Mouse (Mus musculus) embryo, embryonic 10 days (tissue): Measurements from ENCODE around the gene Naxd.

Experiments used
- DNase-seq: peaks from one replicate; pipeline ENCODE4 v3.0.0-alpha.2; 2015; ENCODE audit warnings: low spot score

Gene Naxd

DNA sequence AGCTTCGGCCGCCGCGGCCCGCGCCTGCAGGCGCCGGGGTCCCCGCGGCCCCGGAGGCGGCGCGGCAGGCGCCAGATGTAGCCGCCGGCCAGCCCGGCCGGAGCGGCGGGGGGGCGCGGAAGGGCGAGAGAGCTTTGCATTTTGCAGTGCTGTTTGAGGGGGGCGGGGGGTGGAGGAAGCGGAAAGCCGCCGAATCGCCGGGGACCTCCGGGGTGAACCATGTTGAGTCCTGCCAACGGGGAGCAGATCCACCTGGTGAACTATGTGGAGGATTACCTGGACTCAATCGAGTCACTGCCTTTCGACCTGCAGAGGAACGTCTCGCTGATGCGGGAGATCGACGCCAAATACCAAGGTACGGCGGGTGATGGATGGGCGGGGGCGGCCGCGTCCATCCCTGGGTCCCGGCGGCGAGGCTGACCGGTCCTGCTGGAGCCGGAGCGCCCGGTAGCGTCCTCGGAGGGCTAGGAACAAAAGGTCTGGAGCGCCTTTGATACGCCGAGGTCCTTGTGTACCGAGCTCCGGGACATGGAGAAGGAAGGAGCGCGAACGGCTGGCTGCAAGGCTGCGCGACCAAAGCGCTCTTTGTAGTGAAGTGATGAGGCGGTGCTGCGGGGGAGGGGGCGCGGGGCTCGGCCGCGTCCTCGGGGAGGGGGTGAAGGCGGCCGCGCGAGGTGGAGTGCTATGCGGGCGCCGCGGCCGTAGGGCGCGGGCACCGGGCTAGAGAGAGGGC lies 59.6 kb downstream of the Naxd start:
- DNase-seq: peak; percentile 56

- peak; percentile 37 for DNase-seq
Observed at GRCm38 (mm10) chr8:11557424-11557767, 60.1 kb downstream of the Naxd start.

DNA sequence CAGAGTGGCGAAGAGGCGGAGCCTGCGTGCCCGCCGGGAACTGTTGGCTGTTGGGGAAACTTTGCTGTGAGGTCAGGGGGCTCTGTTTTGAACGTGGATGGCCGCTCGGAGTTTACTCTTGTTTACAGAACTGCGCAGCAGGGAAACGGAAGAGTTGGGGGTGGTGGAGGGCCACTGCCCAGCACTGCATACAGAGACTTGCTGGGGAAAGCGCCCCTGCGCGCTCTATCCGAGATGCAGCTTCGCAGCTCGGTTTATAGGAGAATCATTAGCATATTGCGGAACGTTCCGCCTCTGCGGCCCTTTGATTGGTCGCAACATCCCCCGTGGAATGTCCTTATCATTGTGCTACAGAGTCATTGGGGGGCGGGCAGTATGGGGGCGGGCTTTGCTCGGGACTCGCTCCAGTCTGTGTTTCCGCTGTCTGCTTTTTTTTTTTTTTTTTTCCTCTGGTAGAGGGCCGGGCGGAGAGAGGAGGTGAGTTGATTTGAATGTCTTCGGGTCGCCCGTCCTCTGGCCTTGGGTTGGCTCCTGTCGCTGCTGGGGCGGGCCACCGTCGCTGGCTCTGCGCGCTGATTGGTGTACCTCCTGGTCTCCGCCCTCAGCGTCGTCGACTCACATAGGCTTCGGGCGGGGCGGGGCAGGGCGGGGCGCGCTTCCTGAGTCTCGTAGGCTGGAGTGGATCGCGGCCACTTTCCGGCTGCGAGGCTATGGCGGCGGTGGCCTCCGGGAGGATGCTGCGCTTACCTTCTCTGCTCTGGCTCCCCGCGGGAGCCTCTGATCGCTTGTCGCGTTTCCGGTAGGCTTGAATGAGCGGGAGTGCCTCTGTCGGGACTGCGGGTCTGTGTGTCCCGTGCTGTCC lies 60.7 kb downstream of the Naxd start:
- peak; percentile 98 for DNase-seq

DNA sequence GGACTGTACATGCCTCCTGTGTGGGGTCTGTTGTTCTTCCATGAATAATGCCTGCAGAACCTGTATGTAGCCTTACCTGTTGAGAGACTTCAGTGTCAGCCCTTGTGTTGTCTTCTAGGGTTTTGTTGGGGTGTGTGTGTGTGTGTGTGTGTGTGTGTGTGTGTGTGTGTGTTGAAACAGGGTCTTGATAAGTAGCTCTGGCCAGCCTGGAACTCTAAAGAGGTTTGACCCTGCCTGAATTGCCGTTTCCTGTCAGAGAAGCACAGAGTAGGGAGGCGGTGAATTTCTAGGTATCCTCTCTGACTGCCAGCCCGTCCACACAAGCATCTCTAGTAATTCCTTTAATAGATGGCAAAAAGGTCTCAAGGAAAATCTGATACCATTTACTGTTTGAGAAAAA lies 62.2 kb downstream of the Naxd start:
- DNase-seq: no peak

GRCm38 (mm10) chr8:11560220-11560619 lies 62.9 kb downstream of the Naxd start:
- DNase-seq: no peak

- DNase-seq: no peak
Observed at GRCm38 (mm10) chr8:11564236-11564635, 66.9 kb downstream of the Naxd start.
